Mouse (Mus musculus): ENCODE measurements at regions not wholly inside any gene's neighbourhood (a gene's known extent, or its start where the extent isn't known, plus 50 kb on each side); places are given as distances from the start of the nearest gene placed in this dataset.
A peak's percentile ranks its signal among the peaks of the same experiment; 100 is the strongest.

DNA sequence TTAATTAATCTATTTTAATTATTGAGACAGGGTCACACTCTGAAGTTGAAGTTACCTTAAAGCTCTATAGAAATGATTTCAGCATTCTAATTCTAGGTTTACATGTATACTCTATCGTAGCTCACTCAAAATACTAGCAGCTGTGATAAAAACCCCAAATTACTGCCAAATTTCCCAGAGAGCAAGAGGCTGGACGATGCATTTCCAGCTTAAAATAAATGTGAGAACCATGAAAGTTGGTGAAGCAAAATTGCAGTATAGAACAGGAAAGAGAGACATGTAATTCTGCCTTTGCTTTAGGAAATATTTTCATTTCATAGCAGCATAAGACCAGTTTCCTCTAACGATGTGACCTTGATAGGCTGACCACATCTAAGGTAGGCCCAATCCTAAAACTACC is 821.7 kb upstream of the Rgs18 start:
- Histone ChIP-seq H3K9me3 (replicated peaks; ENCODE audit: insufficient read depth, low read length) (no peaks in the 10 kb centered on the region), H3K27me3 (ENCODE audit: control insufficient read depth in 1 of 2, insufficient read depth in 2 of 2, low read length in 2 of 2) (no peaks in the 10 kb centered on the region), H3K9ac (ENCODE audit: control insufficient read depth, low read depth, low read length, poor library complexity, severe bottlenecking) (no peak overlapping the region), H3K4me1 (ENCODE audit: control insufficient read depth in 1 of 2, insufficient read depth in 2 of 2, low read length in 2 of 2) (no peaks in the 10 kb centered on the region), H3K27ac (ENCODE audit: control insufficient read depth, low read depth, low read length) (no peak overlapping the region), H3K4me3 (ENCODE audit: control insufficient read depth in 1 of 2, insufficient read depth in 1 of 2, low read depth in 2 of 2, low read length in 2 of 2) (no peak overlapping the region), H3K79me2 (ENCODE audit: control insufficient read depth, insufficient read depth, low read length, poor library complexity) (no peaks in the 10 kb centered on the region), H3K36me3 (ENCODE audit: control insufficient read depth in 1 of 2, insufficient read depth in 2 of 2, low read length in 2 of 2) (no peaks in the 10 kb centered on the region)
- no peak for DNase-seq (ENCODE audit: low read depth, low spot score)
- TF ChIP-seq USF1 (IDR thresholded peaks at IDR 0.05; ENCODE audit: low read depth, low read length) (no peak), TAL1 (IDR thresholded peaks at IDR 0.05; ENCODE audit: low read length) (no peak), ZNF384 (IDR thresholded peaks at IDR 0.05; ENCODE audit: low read depth, low read length) (no peak), POLR2AphosphoS5 (IDR thresholded peaks at IDR 0.05; ENCODE audit: borderline replicate concordance, low read depth, low read length) (no peak), ZC3H11A (IDR thresholded peaks at IDR 0.05; ENCODE audit: low read depth, low read length) (no peak), POLR2AphosphoS2 (IDR thresholded peaks at IDR 0.05; ENCODE audit: low read length) (no peak), SMC3 (IDR thresholded peaks at IDR 0.05; ENCODE audit: low read depth, low read length) (no peak), TBP (IDR thresholded peaks at IDR 0.05; ENCODE audit: low read depth, low read length) (no peak)

DNA sequence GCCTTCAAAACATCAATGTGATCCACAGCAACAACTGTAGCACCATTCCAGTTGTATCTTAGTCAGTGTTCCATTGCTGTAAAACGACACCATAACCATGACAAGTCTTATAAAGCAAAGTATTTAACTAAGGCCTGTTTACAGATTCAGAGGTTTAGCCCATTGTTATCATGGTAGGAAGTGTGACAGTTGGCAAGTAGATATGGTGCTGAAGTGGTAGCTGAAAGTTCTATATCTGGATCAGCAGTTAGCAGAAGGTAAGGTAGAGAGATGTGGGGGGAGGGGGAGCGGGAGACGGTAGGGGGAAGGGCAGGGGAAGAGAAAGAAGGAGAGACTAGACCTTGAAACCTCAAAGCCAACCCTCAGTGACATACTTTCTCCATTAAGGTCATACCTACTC is 804.2 kb upstream of the Rgs18 start:
- Histone ChIP-seq H3K4me3 (ENCODE audit: control insufficient read depth in 1 of 2, insufficient read depth in 1 of 2, low read depth in 2 of 2, low read length in 2 of 2) (no peak overlapping the region), H3K27me3 (ENCODE audit: control insufficient read depth in 1 of 2, insufficient read depth in 2 of 2, low read length in 2 of 2) (no peaks in the 10 kb centered on the region), H3K9me3 (replicated peaks; ENCODE audit: insufficient read depth, low read length) (no peaks in the 10 kb centered on the region), H3K79me2 (ENCODE audit: control insufficient read depth, insufficient read depth, low read length, poor library complexity) (no peaks in the 10 kb centered on the region), H3K36me3 (ENCODE audit: control insufficient read depth in 1 of 2, insufficient read depth in 2 of 2, low read length in 2 of 2) (no peaks in the 10 kb centered on the region; a peak in 1 of 4 replicates), H3K9ac (ENCODE audit: control insufficient read depth, low read depth, low read length, poor library complexity, severe bottlenecking) (no peak overlapping the region), H3K27ac (ENCODE audit: control insufficient read depth, low read depth, low read length) (no peak overlapping the region), H3K4me1 (ENCODE audit: control insufficient read depth in 1 of 2, insufficient read depth in 2 of 2, low read length in 2 of 2) (no peaks in the 10 kb centered on the region)
- TF ChIP-seq GATA1 (IDR thresholded peaks at IDR 0.05; ENCODE audit: low read depth, low read length): no peak
- TF ChIP-seq MEF2A (IDR thresholded peaks at IDR 0.05; ENCODE audit: extremely low read depth, insufficient replicate concordance, low read depth, low read length, poor library complexity, severe bottlenecking): peak; percentile 51; the same call in 1 of the 2 replicates
- peak; percentile 37; the same call in 1 of the 2 replicates for TF ChIP-seq TCF12 (IDR thresholded peaks at IDR 0.05; ENCODE audit: low read depth, low read length)
- peak; percentile 39 to 53; a peak in 3 of 4 replicates for TF ChIP-seq EP300 (IDR thresholded peaks at IDR 0.05; ENCODE audit: low read depth in 1 of 2, low read length in 2 of 2)
- no peak for TF ChIP-seq MYB (IDR thresholded peaks at IDR 0.05; ENCODE audit: low read depth, low read length)
- no peak for DNase-seq (ENCODE audit: low read depth, low spot score)

DNA sequence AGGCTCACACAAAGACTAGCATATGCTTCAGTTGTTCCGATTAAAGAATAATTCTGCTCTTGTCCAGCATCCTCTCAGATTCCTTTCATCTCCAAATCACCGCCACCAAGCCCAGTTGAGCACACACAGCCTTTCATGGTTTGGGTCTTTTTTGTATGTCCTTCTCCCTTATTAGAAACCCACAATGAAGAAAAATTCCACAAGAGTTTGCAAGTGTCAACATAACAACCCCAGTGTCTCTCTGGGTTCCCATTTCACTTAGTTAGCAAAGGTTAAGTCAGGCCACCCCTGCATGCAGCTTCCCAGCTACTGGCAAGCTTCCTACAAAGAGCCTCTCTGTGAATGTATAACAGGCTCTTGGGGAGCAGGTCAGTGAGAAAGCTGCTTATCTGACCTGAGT is 794.8 kb upstream of the Rgs18 start:
- Histone ChIP-seq H3K27ac (ENCODE audit: control insufficient read depth, low read depth, low read length) (no peak overlapping the region), H3K27me3 (ENCODE audit: control insufficient read depth in 1 of 2, insufficient read depth in 2 of 2, low read length in 2 of 2) (no peaks in the 10 kb centered on the region), H3K79me2 (ENCODE audit: control insufficient read depth, insufficient read depth, low read length, poor library complexity) (no peaks in the 10 kb centered on the region), H3K9me3 (replicated peaks; ENCODE audit: insufficient read depth, low read length) (no peaks in the 10 kb centered on the region), H3K4me3 (ENCODE audit: control insufficient read depth in 1 of 2, insufficient read depth in 1 of 2, low read depth in 2 of 2, low read length in 2 of 2) (no peak overlapping the region), H3K9ac (ENCODE audit: control insufficient read depth, low read depth, low read length, poor library complexity, severe bottlenecking) (no peak overlapping the region), H3K36me3 (ENCODE audit: control insufficient read depth in 1 of 2, insufficient read depth in 2 of 2, low read length in 2 of 2) (no peaks in the 10 kb centered on the region), H3K4me1 (ENCODE audit: control insufficient read depth in 1 of 2, insufficient read depth in 2 of 2, low read length in 2 of 2) (no peaks in the 10 kb centered on the region; a peak in 1 of 4 replicates)
- TF ChIP-seq E2F4 (IDR thresholded peaks at IDR 0.05; ENCODE audit: borderline replicate concordance, low read depth, low read length): no peak
- no peak for TF ChIP-seq NELFE (IDR thresholded peaks at IDR 0.05; ENCODE audit: low read depth, low read length)
- no peak for TF ChIP-seq ZC3H11A (IDR thresholded peaks at IDR 0.05; ENCODE audit: low read depth, low read length)
- no peak for TF ChIP-seq POLR2AphosphoS5 (IDR thresholded peaks at IDR 0.05; ENCODE audit: borderline replicate concordance, low read depth, low read length)
- no peak for TF ChIP-seq ETS1 (IDR thresholded peaks at IDR 0.05; ENCODE audit: low read depth, low read length)
- DNase-seq (ENCODE audit: low read depth, low spot score): no peak

Measured in MEL (cell line).